Mouse (Mus musculus) neural tube, embryonic 13.5 days (tissue): ENCODE data around the gene Dhodh. TPM values are rescaled to one million over a fixed set of nuclear protein-coding genes. Genes with fewer than 3 reads are reported as not detected.

Source experiments
- ATAC-seq: fragments of 200-750 bp; cut with Nextera tagmentation; 2 replicates; pipeline ENCODE4 v1.8.0; 2017; ENCODE audit warnings: low read depth, mild to moderate bottlenecking, moderate TSS enrichment, moderate library complexity
- H3K27ac ChIP-seq: fragments of 300-500 bp; sonication (generic); replicated peaks from 2 replicates; pipeline ENCODE4 v1.5.1; 2015; ENCODE audit warnings: moderate library complexity, mild to moderate bottlenecking, inconsistent platforms
- H3K27me3 ChIP-seq: fragments of 300-500 bp; sonication (generic); 2 replicates; pipeline ENCODE4 v1.6.1; 2015; ENCODE audit warnings: mild to moderate bottlenecking, inconsistent platforms
- H3K36me3 ChIP-seq: fragments of 300-500 bp; sonication (generic); 2 replicates; pipeline ENCODE4 v1.6.1; 2015; ENCODE audit warnings: mild to moderate bottlenecking, inconsistent platforms
- H3K4me1 ChIP-seq: fragments of 300-500 bp; sonication (generic); replicated peaks from 2 replicates; pipeline ENCODE4 v1.6.1; 2015; ENCODE audit warnings: inconsistent platforms
- H3K4me2 ChIP-seq: fragments of 300-500 bp; sonication (generic); 2 replicates; pipeline ENCODE4 v1.6.1; 2015; ENCODE audit warnings: inconsistent platforms, mild to moderate bottlenecking, moderate library complexity
- H3K4me3 ChIP-seq: fragments of 300-500 bp; sonication (generic); 2 replicates; pipeline ENCODE4 v1.5.1; 2015; ENCODE audit warnings: mild to moderate bottlenecking, inconsistent platforms
- H3K9ac ChIP-seq: fragments of 300-500 bp; sonication (generic); 2 replicates; pipeline ENCODE4 v1.6.1; 2015; ENCODE audit warnings: moderate library complexity, mild to moderate bottlenecking, inconsistent platforms
- H3K9me3 ChIP-seq: fragments of 300-500 bp; sonication (generic); 2 replicates; pipeline ENCODE4 v1.6.1; 2016; ENCODE audit warnings: inconsistent platforms
- WGBS: fragments of 180-500 bp; shearing (Covaris S2); methylation state at CpG from one replicate; pipeline ENCODE4 v1.1.7; 2015; 5-methylcytosine and 5-hydroxymethylcytosine counted together
- polyA plus RNA-seq: library from polyadenylated mRNA; unstranded; fragments of >200 nt; fragmentation: Nextera tagmentation; extraction: Ambion mirVana; gene quantifications from 2 replicates; pipeline ENCODE4 v1.2.1, GENCODE M21; 2015

Gene Dhodh
- polyA plus RNA-seq, 1 experiment from 2014 or later = 29.8 TPM

GRCm38 (mm10) chr8:109584293-109584692 lies 24.2 kb downstream of the Dhodh start:
- 88% methylated on average over 4 of the region's 4 CpGs for WGBS
- H3K27ac ChIP-seq = no peak overlapping the region
- H3K9ac ChIP-seq = no peak overlapping the region
- H3K27me3 ChIP-seq = no peaks in the 10 kb centered on the region
- H3K9me3 ChIP-seq = peaks cover 2% of the 10 kb centered on the region; the same call in 1 of the 2 replicates
- H3K4me2 ChIP-seq = no peak overlapping the region
- H3K4me3 ChIP-seq = no peak overlapping the region
- H3K4me1 ChIP-seq = no peaks in the 10 kb centered on the region
- no peak for ATAC-seq
- H3K36me3 ChIP-seq = no peaks in the 10 kb centered on the region

DNA sequence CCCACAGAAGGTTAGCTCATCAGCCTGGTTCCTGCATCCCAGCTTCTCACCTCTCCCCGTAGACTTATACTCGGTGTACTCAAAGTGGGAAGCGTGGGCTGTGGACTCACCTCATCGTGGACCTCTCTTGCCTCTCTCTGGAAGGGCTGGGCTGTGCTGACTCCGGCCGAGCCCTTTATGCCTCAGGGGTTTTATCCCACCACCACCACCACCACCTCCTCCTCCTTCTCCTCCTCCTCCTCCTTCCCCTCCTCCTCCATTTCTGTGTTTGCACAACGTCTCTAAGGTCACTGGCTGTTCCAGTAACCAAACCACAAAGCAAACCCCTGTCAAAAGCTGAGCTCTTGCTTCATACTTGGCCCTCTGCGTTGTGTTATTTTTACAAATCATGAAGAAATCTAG lies 29.6 kb downstream of the Dhodh start, which contains the start of gene Hp:
TSS of gene Hp (minus strand) at position 273 of the 402 bp plus-strand sequence.
- no peak within 1 kb of the TSS for H3K27ac ChIP-seq

DNA sequence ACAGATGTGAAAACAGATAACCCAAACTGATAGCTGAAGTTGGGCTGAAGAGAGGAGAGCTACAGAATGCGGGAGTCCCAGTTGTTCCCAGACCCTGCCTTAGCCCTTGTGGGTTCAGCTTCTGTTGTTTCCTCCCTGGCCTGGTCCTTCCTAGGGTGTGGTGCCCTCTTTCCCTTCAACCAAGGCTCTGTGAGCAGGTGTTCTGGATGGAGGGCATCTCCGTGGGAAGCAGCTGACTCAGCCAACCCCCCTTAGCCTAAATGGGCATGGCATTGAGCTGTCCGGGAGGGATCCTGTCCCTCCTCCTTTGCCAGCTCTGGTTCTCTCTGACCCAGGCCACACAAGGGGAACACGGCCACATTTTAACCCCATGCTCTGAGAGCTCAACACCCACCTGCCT lies 32.2 kb downstream of the Dhodh start:
- Histone ChIP-seq H3K4me2 (no peak overlapping the region), H3K27ac (no peak overlapping the region), H3K4me3 (no peak overlapping the region), H3K4me1 (no peaks in the 10 kb centered on the region), H3K36me3 (peaks cover 9% of the 10 kb centered on the region), H3K9ac (no peak overlapping the region), H3K9me3 (no peaks in the 10 kb centered on the region), H3K27me3 (no peaks in the 10 kb centered on the region)
- ATAC-seq = no peak
- 81% methylated on average over 4 of the region's 4 CpGs for WGBS

More for the DNA sequence above, 29.6 kb downstream of the Dhodh start, which contains the start of gene Hp:
- no peak within 1 kb of the TSS for H3K4me3 ChIP-seq
- WGBS = 82% methylated on average over 8 of the region's 8 CpGs
- H3K4me1 ChIP-seq = no peaks in the 10 kb centered on the region
- no peak for ATAC-seq
- H3K27me3 ChIP-seq = no peaks in the 10 kb centered on the region
- H3K9ac ChIP-seq = no peak within 1 kb of the TSS
- H3K4me2 ChIP-seq = no peak within 1 kb of the TSS
- peaks cover under 1% of the 10 kb centered on the region; the same call in 1 of the 2 replicates for H3K9me3 ChIP-seq
- no peaks in the 10 kb centered on the region; the same call in 1 of the 2 replicates for H3K36me3 ChIP-seq

- Histone ChIP-seq H3K4me1 (peaks cover 12% of the 10 kb centered on the region), H3K27ac (no peak overlapping the region), H3K4me2 (no peak overlapping the region), H3K9ac (no peak overlapping the region), H3K4me3 (no peak overlapping the region), H3K9me3 (no peaks in the 10 kb centered on the region), H3K36me3 (peaks cover 33% of the 10 kb centered on the region), H3K27me3 (no peaks in the 10 kb centered on the region)
- ATAC-seq = no peak
- 89% methylated on average over 12 of the region's 12 CpGs for whole genome bisulfite sequencing
Measured at GRCm38 (mm10) chr8:109571139-109571538, 37.3 kb downstream of the Dhodh start.

GRCm38 (mm10) chr8:109565498-109566333 lies 42.8 kb downstream of the Dhodh start, which contains the start of the genes Dhx38 and Txnl4b:
Gene Dhx38, minus strand, starts transcription at chr8:109565861.
Gene Txnl4b, plus strand, starts transcription at chr8:109565892.
- no peaks in the 10 kb centered on the region for H3K27me3 ChIP-seq
- peak; percentile 100 for ATAC-seq
- WGBS = under 1% methylated on average over 52 of the region's 52 CpGs
- H3K4me1 ChIP-seq = peaks cover 30% of the 10 kb centered on the region
- peak within 1 kb of the TSS; percentile 95 for H3K9ac ChIP-seq
- H3K27ac ChIP-seq = peak within 1 kb of the TSS; percentile 91
- H3K9me3 ChIP-seq = no peaks in the 10 kb centered on the region
- H3K4me2 ChIP-seq = peak within 1 kb of the TSS; percentile 86
- peaks cover 40% of the 10 kb centered on the region for H3K36me3 ChIP-seq
- H3K4me3 ChIP-seq = peak within 1 kb of the TSS; percentile 94

- ATAC-seq = no peak
- Histone ChIP-seq H3K4me3 (peak overlapping the region; percentile 94), H3K9me3 (no peaks in the 10 kb centered on the region), H3K4me2 (peak overlapping the region; percentile 86), H3K27me3 (no peaks in the 10 kb centered on the region), H3K4me1 (peaks cover 30% of the 10 kb centered on the region), H3K9ac (peak overlapping the region; percentile 95), H3K36me3 (peaks cover 40% of the 10 kb centered on the region), H3K27ac (peak overlapping the region; percentile 91)
- 6% methylated on average over 10 of the region's 10 CpGs for WGBS
Measured at GRCm38 (mm10) chr8:109564766-109565165, 43.7 kb downstream of the Dhodh start.

GRCm38 (mm10) chr8:109563881-109564280 lies 44.6 kb downstream of the Dhodh start:
- H3K4me2 ChIP-seq = peak overlapping the region; percentile 86
- H3K27me3 ChIP-seq = no peaks in the 10 kb centered on the region
- H3K9me3 ChIP-seq = no peaks in the 10 kb centered on the region
- 0 out of 2 replicates have a peak overlapping the region, but pooled peaks have one; percentile 94 for H3K4me3 ChIP-seq
- no peak for ATAC-seq
- H3K9ac ChIP-seq = no peak overlapping the region
- peaks cover 30% of the 10 kb centered on the region for H3K4me1 ChIP-seq
- no peak overlapping the region for H3K27ac ChIP-seq
- peaks cover 41% of the 10 kb centered on the region for H3K36me3 ChIP-seq
- WGBS = 77% methylated on average over 2 of the region's 2 CpGs

DNA sequence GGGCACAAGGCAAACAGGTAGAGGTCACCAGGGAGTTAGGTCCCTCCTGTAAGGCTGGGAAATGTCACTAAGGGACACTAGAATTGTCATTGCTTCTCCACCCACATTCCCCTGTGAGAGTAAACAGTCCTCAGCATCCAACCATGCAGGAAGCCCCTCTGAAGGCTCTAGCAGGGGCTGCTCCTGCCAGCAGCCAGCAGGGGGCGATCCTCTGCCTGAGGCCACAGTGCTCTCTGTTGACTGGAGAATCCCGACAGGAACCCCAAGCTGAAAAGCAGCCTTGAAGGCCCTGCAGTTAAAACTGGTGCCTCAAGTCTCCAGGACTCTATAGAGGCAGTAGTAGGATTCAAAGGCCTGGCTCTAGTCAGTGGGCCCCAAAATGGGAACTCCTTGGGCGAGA lies 56.8 kb downstream of the Dhodh start:
- H3K36me3 ChIP-seq = peaks cover 100% of the 10 kb centered on the region
- H3K4me3 ChIP-seq = no peak overlapping the region
- 39% methylated on average over 3 of the region's 3 CpGs for WGBS
- H3K27me3 ChIP-seq = no peaks in the 10 kb centered on the region
- H3K9ac ChIP-seq = no peak overlapping the region
- H3K4me2 ChIP-seq = no peak overlapping the region
- ATAC-seq = no peak
- no peaks in the 10 kb centered on the region for H3K4me1 ChIP-seq
- H3K27ac ChIP-seq = no peak overlapping the region
- no peaks in the 10 kb centered on the region for H3K9me3 ChIP-seq

DNA sequence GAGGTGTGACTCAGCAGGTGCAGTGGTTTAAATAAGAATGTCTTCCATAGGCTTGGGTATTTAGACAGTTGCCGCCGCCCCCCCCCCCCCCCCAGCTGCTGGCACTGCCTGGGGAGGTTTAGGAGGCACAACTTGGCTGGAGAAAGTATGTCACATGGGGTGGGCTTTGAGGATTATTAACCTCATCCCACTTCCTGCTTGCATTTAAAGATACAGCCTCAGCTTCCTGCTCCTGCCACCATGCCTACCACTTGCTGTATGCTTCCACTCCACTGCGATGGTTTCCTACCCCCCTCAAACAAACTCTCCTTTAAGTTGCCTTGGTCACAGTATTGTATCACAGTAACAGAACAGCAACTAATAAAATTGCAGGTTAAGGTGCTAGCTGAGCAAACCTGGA lies 64.4 kb downstream of the Dhodh start:
- H3K27ac ChIP-seq = no peak overlapping the region
- no peak overlapping the region for H3K4me2 ChIP-seq
- H3K9ac ChIP-seq = no peak overlapping the region
- ATAC-seq = no peak
- H3K4me3 ChIP-seq = no peak overlapping the region
- H3K36me3 ChIP-seq = peaks cover 34% of the 10 kb centered on the region
- no peaks in the 10 kb centered on the region for H3K27me3 ChIP-seq
- no peaks in the 10 kb centered on the region for H3K9me3 ChIP-seq
- 53% methylated on average over 2 of the region's 3 CpGs for WGBS
- H3K4me1 ChIP-seq = no peaks in the 10 kb centered on the region

DNA sequence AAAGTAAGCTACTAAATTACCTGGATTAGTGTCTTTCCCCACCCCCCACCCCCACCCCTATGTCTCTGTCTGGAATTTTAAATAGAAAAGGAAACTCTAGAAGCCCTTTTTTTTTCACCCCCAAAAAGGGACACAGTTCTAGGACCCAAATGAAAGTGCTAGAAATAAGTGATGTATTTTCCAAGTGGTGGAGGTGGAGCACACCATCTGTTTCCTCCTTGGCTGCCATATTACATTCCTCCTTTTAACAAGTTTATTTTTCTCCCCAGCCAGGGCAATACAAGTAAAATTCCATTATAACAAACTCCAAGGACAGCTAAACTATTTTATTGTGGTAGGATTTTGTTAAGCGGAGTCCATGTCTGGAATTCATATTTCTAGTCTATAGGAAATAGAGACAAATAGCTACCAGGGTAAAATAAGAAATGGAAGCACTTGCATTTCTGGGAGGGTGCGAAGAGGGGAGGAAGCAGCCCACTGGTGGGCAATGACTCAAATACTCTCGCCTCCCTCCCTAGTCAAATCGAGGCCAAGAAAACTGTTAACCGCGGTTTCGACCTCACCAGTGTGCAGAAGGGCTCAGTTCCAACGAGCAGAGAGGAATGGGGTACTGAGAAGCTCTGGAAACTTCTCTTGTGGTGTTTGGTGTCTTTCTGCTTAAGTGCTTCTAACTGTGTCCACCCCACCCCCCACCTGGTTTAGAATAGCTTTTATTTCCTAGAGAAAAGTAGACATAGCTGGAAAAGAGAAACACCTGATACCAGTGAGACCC lies 65.5 kb downstream of the Dhodh start:
- WGBS = 87% methylated on average over 8 of the region's 8 CpGs
- H3K36me3 ChIP-seq = peaks cover 22% of the 10 kb centered on the region
- H3K9me3 ChIP-seq = no peaks in the 10 kb centered on the region

GRCm38 (mm10) chr8:109542165-109542564 lies 66.3 kb downstream of the Dhodh start:
- H3K9me3 ChIP-seq = no peaks in the 10 kb centered on the region
- H3K4me3 ChIP-seq = no peak overlapping the region
- no peak overlapping the region for H3K4me2 ChIP-seq
- no peaks in the 10 kb centered on the region for H3K4me1 ChIP-seq
- 78% methylated on average over 5 of the region's 5 CpGs for WGBS
- H3K27me3 ChIP-seq = no peaks in the 10 kb centered on the region
- no peak overlapping the region for H3K27ac ChIP-seq
- H3K9ac ChIP-seq = no peak overlapping the region
- ATAC-seq = no peak
- H3K36me3 ChIP-seq = peaks cover 15% of the 10 kb centered on the region

More for the DNA sequence above, 65.5 kb downstream of the Dhodh start:
- no peak overlapping the region for H3K9ac ChIP-seq
- no peak overlapping the region for H3K4me3 ChIP-seq
- ATAC-seq = no peak
- H3K27me3 ChIP-seq = no peaks in the 10 kb centered on the region
- no peak overlapping the region for H3K27ac ChIP-seq
- H3K4me2 ChIP-seq = no peak overlapping the region
- no peaks in the 10 kb centered on the region for H3K4me1 ChIP-seq
